Mouse (Mus musculus): ENCODE measurements around the gene Mlh3. TPM values are rescaled to one million over a fixed set of nuclear protein-coding genes. Genes with fewer than 3 reads are reported as not detected.
"Not testable (repeated sequence)": the region's sequence is repeated elsewhere in the genome, so short reads cannot be mapped to it uniquely, and the experiment has no call there.

Gene Mlh3
- polyA plus RNA-seq, 1 experiment from 2014 or later: 8.2 TPM

DNA sequence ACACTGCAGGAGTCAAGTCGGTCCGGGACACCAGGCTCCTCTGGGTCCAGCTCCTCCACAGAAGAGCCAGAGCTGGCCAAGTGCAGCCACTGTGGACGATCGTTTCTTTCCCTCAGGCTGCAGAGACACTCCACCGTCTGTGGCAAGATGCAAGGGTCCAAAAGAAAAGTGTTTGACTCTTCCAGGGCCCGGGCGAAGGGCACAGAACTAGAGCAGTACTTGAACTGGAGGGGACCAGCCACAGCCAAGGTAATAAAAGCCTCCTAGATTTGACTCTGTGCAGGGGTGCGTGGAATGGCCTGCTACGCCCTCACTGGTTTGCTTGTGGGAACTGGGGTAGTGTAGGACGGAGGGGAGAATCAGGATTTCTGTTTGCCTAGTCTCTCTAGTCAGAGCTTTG is 20.2 kb upstream of the Mlh3 start:
- no peak for DNase-seq (ENCODE audit: low spot score)
- Histone ChIP-seq H3K36me3 (0 out of 2 replicates have a peak, but pooled peaks cover 3% of the 10 kb centered on the region), H3K9me3 (replicated peaks) (no peaks in the 10 kb centered on the region; the same call in 1 of the 2 replicates), H3K27me3 (ENCODE audit: low read depth, poor library complexity, severe bottlenecking) (peaks cover 21% of the 10 kb centered on the region), H3K27ac (no peak overlapping the region; the same call in 1 of the 2 replicates), H3K4me1 (peaks cover 31% of the 10 kb centered on the region), H3K4me3 (no peak overlapping the region)
- 79% methylated on average over 10 of the region's 10 CpGs for WGBS

DNA sequence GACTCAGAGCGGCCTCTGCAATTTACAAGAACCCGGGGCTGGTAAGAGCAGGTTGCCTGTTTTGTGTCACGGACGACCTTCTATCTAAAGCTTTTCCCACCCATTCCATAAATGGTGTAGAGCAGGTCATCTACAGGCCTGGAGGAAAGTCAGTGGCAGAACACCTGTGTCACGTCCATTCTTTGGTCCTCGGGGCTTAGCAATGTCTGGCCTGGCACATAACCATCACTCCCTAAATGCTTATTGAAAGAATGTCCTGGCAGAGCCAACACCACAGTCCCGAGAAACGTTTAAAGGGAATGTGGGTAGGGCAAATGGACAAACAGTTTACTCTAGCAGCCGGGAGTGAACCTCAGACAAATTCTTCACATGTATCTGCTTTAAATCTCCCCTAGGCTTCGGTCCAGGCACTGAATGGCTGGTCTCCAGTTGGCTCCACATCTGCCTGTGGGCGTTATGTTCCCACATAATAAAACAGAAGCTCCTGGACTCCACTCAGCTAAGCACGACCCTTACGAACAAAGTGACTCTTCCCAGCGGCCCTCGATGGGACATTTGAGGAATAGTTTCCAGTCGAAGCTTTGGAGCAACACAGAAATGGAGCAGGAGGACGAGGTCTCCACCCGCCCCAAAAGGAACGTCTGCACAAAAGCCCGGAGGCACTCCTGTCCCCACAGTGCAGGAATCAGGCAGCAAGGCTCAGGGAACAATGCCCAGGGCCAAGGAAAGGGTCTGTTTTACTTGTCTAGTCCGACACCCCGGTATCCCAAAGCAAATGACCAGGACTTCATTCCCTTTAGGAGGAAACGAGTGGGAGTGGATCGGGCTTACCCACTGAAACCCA is 19.0 kb upstream of the Mlh3 start:
- peak overlapping the region; percentile 85 for H3K27ac ChIP-seq
- H3K4me1 ChIP-seq: peaks cover 31% of the 10 kb centered on the region
- DNase-seq (ENCODE audit: low spot score): no peak
- 0 out of 2 replicates have a peak, but pooled peaks cover 3% of the 10 kb centered on the region for H3K36me3 ChIP-seq
- no peaks in the 10 kb centered on the region; the same call in 1 of the 2 replicates for H3K9me3 ChIP-seq (replicated peaks)
- H3K27me3 ChIP-seq (ENCODE audit: low read depth, poor library complexity, severe bottlenecking): peaks cover 21% of the 10 kb centered on the region
- WGBS: 56% methylated on average over 24 of the region's 24 CpGs
- H3K4me3 ChIP-seq: peak overlapping the region; percentile 67

DNA sequence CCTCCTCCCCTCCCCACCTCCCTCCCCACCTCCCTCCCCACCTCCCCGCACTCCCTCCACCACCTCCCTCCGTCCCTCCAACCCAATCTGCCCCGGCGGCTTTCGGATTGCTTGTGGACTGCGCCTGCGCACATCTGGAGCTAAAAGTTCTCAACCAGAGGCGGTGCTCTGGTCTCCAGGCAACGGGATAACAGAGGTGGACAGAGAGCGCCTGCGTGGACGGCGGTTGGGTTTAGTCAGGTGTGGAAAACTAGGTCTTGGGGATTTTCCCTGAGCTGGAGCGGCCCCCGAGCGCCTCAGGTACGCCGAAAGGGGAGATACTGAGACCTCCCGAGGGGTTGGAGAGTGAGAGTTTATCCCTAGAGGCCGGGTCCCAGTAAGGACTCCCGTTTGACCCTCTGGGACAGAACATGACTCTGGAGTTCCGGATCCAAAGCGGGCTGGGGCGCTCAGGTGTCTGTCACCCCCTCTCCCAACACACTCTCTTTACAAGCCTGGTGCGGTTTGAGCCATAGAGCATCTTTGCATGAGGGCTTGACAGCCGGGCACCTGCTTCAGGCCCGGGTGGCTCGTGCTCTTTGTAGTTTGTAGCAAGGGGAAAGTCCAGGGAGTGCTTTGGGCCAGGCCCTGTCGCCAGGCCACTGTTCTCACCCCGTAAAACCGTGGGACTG is 18.2 kb upstream of the Mlh3 start, which contains the start of gene Zc2hc1c:
Gene Zc2hc1c, plus strand, starts transcription at position 106 of the 671 bp plus-strand sequence.
- peaks cover 31% of the 10 kb centered on the region for H3K4me1 ChIP-seq
- 2% methylated on average over 31 of the region's 31 CpGs for WGBS
- peaks cover 21% of the 10 kb centered on the region for H3K27me3 ChIP-seq (ENCODE audit: low read depth, poor library complexity, severe bottlenecking)
- peak within 1 kb of the TSS; percentile 67 for H3K4me3 ChIP-seq
- DNase-seq (ENCODE audit: low spot score): peak; percentile 94
- H3K27ac ChIP-seq: peak within 1 kb of the TSS; percentile 85
- H3K9me3 ChIP-seq (replicated peaks): no peaks in the 10 kb centered on the region
- no peaks in the 10 kb centered on the region for H3K36me3 ChIP-seq

DNA sequence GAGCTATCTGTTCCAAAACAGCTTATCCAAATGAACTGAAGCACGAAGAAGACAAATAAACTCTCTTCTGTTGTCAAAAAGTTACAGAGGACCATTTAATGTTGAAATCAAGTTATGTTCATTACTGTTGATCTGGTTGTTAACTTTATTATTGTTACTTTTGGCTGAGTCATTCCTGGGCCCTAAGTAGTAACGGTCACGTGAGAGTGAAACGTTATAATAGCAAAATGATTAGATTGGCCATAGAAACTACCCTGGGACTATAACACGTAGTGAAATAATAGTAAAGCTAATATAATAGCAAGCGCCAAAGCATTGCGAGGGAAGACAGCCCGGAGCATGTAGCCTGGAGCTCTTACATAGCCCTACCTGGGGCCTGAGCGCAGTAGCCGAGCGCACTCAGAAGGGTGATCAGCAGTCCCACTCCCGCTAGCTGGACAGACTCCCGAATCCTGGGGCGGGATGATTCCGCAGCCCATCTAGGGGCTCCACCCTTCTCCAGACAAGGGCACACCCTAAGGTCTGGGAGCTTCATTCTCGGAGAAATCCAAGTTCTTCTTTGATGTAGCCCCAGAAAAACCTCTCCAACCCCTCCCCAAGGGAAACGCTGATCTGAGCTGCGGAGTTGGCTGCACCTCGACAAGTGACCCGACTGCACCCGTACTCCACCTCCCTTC is 17.5 kb upstream of the Mlh3 start, which contains the start of gene Acyp1:
Gene Acyp1, minus strand, starts transcription at position 630 of the 677 bp plus-strand sequence.
- DNase-seq (ENCODE audit: low spot score): no peak

DNA sequence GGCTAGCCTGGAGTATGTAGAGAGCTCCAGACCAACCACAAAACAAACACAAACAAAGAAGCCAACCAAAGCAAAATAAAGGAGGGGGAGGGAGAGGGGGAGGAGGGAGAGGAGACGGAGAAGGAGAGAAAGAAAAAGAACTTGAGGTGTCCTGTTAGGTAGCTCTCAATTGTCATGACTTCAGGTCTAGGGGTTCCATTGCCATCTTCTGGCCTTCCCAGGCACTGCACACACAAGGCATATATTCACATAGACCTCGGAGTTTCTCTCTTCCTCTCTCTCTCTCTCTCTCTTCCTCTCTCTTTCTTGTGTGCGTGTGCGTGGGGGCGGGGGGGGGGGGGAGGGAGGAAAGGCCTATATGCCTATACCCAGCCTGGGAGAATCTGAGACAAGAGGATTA is 16.5 kb upstream of the Mlh3 start:
- no peak for DNase-seq (ENCODE audit: low spot score)
- H3K27ac ChIP-seq: no peak overlapping the region
- no peak overlapping the region for H3K4me3 ChIP-seq
- no peaks in the 10 kb centered on the region for H3K9me3 ChIP-seq (replicated peaks)
- peaks cover 31% of the 10 kb centered on the region for H3K4me1 ChIP-seq
- WGBS: 28% methylated on average over 3 of the region's 5 CpGs
- peaks cover 21% of the 10 kb centered on the region for H3K27me3 ChIP-seq (ENCODE audit: low read depth, poor library complexity, severe bottlenecking)
- no peaks in the 10 kb centered on the region for H3K36me3 ChIP-seq

More for the DNA sequence above, 17.5 kb upstream of the Mlh3 start, which contains the start of gene Acyp1:
- 8% methylated on average over 21 of the region's 21 CpGs for WGBS
- peak within 1 kb of the TSS; percentile 85 for H3K27ac ChIP-seq
- no peaks in the 10 kb centered on the region for H3K9me3 ChIP-seq (replicated peaks)
- peaks cover 31% of the 10 kb centered on the region for H3K4me1 ChIP-seq
- H3K27me3 ChIP-seq (ENCODE audit: low read depth, poor library complexity, severe bottlenecking): peaks cover 21% of the 10 kb centered on the region
- no peaks in the 10 kb centered on the region for H3K36me3 ChIP-seq
- H3K4me3 ChIP-seq: peak within 1 kb of the TSS; percentile 67

DNA sequence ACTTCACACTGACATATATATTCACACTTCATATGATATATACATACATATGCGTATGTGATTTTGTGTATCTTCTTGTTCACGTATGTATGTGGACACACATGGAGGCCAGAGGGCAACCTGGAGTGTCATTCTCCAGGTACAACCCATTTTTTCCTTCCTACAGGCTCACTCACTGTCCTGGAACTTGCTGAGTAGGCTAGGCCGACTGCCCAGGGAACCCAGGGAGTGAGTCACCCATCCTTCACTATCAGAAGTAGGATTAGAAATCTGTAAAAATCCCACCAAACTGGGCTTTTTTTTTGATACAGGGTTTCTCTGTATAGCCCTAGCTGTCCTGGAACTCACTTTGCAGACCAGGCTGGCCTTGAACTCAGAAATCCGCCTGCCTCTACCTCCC is 14.6 kb upstream of the Mlh3 start:
- H3K27me3 ChIP-seq (ENCODE audit: low read depth, poor library complexity, severe bottlenecking): peaks cover 13% of the 10 kb centered on the region
- no peak overlapping the region for H3K27ac ChIP-seq
- H3K4me3 ChIP-seq: no peak overlapping the region
- 94% methylated on average over 4 of the region's 4 CpGs for WGBS
- peaks cover 23% of the 10 kb centered on the region for H3K4me1 ChIP-seq
- H3K9me3 ChIP-seq (replicated peaks): no peaks in the 10 kb centered on the region
- H3K36me3 ChIP-seq: no peaks in the 10 kb centered on the region
- no peak for DNase-seq (ENCODE audit: low spot score)

DNA sequence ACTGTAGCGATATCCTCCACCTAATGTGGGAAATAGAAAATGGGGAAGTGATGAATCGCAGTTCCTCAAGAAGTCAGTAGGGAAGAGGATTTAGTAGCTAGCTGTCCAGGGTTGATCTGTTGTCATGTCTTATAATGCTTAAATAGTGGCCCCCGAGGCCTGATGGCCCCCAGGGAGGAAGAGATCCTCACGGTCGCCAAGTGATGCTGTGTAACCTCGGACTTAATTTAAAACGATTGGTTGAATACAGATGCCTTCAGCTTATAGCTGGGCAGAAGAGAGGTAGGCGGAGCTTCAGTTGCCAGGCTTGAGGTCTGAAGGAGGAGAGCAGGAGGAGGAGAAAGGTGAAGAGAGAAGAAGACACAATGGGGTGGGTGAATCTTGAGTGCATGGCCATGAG is 13.9 kb upstream of the Mlh3 start:
- 71% methylated on average over 8 of the region's 8 CpGs for WGBS
- Histone ChIP-seq H3K4me1 (peaks cover 21% of the 10 kb centered on the region), H3K27me3 (ENCODE audit: low read depth, poor library complexity, severe bottlenecking) (peaks cover 7% of the 10 kb centered on the region), H3K36me3 (no peaks in the 10 kb centered on the region), H3K27ac (no peak overlapping the region), H3K9me3 (replicated peaks) (no peaks in the 10 kb centered on the region), H3K4me3 (no peak overlapping the region)
- no peak for DNase-seq (ENCODE audit: low spot score)

DNA sequence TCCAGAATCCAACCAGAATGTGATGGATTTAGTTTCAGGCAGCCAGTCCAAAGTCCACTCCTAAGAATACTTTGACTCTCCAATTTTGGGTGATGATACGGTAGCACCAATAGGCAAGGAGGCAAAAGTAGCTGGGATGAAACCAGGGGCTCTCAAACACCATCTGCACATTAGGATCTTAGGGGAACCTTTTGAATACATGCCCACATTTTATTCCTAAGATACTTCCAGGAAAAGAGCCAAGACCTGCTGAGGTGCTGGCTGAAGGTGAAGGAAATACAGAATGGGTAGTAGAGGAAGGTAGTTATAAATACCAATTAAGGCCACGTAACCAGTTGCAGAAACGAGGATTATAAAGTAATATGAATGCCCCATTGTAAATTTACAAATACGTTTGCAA is 11.4 kb upstream of the Mlh3 start:
- H3K4me1 ChIP-seq; H3K9me3 ChIP-seq (replicated peaks); DNase-seq (ENCODE audit: low spot score); H3K27me3 ChIP-seq (ENCODE audit: low read depth, poor library complexity, severe bottlenecking); H3K36me3 ChIP-seq; H3K27ac ChIP-seq; H3K4me3 ChIP-seq: not testable (repeated sequence)
- WGBS: 89% methylated on average over 2 of the region's 4 CpGs

DNA sequence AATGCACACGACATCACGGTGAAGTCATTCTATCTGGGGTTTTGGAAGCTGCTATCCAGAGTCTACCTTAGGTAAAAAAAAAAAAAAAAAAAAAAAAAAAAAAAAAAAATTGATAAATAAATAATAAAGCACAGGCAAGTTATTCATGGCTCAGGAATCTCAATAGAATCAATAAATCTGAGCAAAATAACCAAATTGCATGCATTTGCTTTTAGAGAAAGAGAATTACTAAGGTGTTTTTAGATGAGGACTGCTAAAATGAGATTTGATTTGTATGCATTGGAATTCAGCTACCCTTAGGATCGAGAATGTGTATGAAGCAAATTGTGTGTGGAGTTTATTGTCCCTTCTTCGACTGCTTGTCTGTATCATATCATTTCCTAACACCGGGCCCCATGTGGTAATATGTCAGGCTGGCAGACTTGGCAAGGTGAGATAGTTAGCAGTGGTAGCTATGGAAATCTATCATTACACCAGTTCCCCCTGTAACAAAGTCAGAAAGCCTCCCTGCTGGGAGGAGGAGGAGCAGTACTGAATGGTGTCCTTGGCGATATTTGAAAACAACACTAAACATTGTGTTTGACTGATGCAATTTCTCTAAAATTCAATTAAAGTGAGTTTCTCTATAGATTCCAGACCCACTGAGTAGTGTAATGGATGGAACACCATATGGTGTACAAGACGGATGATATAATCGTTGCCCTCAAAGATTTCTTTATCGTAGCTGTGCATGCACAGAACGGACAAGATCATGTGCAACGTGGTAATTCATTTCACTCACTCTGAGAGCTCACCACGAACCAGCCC is 10.6 kb upstream of the Mlh3 start:
- no peak overlapping the region for H3K27ac ChIP-seq
- DNase-seq (ENCODE audit: low spot score): no peak
- WGBS: 73% methylated on average over 12 of the region's 12 CpGs
- no peaks in the 10 kb centered on the region for H3K36me3 ChIP-seq
- H3K4me1 ChIP-seq: peaks cover 7% of the 10 kb centered on the region
- H3K9me3 ChIP-seq (replicated peaks): no peaks in the 10 kb centered on the region
- no peaks in the 10 kb centered on the region for H3K27me3 ChIP-seq (ENCODE audit: low read depth, poor library complexity, severe bottlenecking)
- H3K4me3 ChIP-seq: peak overlapping the region; percentile 74; the same call in 1 of the 2 replicates

DNA sequence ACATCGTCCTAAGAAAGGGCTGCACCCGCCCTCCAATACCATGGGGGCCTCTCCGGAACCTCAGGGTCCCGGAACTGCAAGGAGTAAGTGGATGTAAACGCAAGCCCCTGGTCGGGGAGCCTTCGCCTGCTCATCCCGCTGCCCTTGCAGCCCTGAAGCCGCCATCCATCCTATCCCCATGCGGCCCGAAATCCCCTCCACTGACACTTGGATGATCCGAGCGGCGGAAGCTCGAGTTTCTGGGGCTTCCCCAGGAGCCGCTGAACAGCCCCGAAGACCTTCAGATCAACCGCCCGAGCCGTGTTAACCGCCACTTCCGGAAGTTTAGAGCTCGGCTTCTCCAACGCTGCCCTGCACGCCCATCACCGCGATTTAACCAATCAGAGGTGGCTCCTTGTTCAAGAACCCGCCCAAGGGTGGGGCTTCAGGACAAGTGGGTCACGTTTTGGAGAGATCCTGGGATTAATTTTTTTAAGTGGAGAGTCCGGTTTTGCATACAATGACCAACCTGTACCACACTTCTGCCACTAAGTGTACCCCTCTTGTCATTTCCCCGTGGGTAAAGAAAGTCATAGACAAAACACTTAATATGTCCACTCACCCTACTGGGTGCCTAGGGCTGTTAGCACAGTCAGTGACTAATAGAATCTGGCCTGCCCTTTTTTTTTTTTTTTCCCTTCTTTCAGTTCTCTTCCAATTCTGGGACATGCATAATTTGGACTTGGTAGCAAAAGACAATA is 9.9 kb upstream of the Mlh3 start:
- under 1% methylated on average over 31 of the region's 31 CpGs for WGBS
- Histone ChIP-seq H3K36me3 (peaks cover 6% of the 10 kb centered on the region; the same call in 1 of the 2 replicates), H3K9me3 (replicated peaks) (no peaks in the 10 kb centered on the region), H3K27ac (peak overlapping the region; percentile 90), H3K4me3 (peak overlapping the region; percentile 74), H3K27me3 (ENCODE audit: low read depth, poor library complexity, severe bottlenecking) (no peaks in the 10 kb centered on the region), H3K4me1 (peaks cover 7% of the 10 kb centered on the region)
- DNase-seq (ENCODE audit: low spot score): peak; percentile 91

DNA sequence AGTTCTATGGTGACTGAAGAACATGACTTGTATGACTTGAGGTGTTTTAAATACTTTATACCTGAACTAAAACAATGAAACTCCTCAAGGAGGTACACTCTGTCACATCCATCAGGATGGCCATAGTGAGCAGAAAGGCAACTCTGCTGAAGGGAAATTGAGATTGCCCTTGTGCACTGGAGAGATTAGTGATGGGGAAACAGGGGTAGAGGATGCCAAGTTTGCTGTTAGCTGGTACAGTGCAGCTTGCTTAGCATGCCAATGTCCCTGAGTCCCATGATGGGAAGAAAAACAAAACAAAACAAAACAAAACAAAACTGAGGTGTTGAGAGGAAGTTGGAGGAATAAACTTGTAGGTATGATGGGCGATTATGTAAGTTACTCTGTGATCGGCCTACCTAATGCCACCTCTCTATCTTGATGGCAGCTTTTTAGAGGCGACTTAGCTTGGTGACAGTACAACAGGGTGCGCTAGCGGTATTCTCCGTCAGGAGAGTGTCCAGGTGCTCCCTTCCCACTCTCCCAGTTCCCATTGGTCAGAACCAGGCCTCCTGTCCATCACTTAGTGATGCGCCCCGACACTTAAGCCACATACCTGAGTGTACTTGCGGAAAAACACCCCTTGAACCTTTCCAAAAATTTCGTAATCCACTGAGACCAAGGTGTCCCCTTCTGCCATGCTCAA is 9.1 kb upstream of the Mlh3 start:
- no peaks in the 10 kb centered on the region for H3K27me3 ChIP-seq (ENCODE audit: low read depth, poor library complexity, severe bottlenecking)
- 8% methylated on average over 10 of the region's 10 CpGs for WGBS
- H3K36me3 ChIP-seq: peaks cover 13% of the 10 kb centered on the region
- peak overlapping the region; percentile 74 for H3K4me3 ChIP-seq
- no peak for DNase-seq (ENCODE audit: low spot score)
- H3K4me1 ChIP-seq: peaks cover 7% of the 10 kb centered on the region
- peak overlapping the region; percentile 90 for H3K27ac ChIP-seq
- no peaks in the 10 kb centered on the region for H3K9me3 ChIP-seq (replicated peaks)
